ENCODE assay signal across 17 mouse cellular contexts in genomic region chr3:83589127-83589526, GRCm38 (mm10).
DNase-seq lines count a peak whose midpoint lies in the region; ATAC-seq and TF ChIP-seq lines count a peak whose summit lies in the region.
"Had no signal": no experiment of that assay in that cellular context is flagged by ENCODE, and none has a peak within 500 bp of the region (broad histone marks: within the 10 kb centered on the region; RNA-seq: fewer than 3 reads in every experiment).

No protein-coding gene starts in this region.

- no peak overlapping the region for H3K9ac ChIP-seq in midbrain, embryonic 12.5 days (replicated peaks)
- H3K9ac ChIP-seq in midbrain, embryonic 16.5 days (ENCODE audit: low read depth, low read length) = no peak overlapping the region
- no peak overlapping the region for H3K9ac ChIP-seq in hindbrain, embryonic 11.5 days (ENCODE audit: low read depth, low read length)
- H3K9ac ChIP-seq: embryonic facial prominence, embryonic 15.5 days; heart, embryonic 15.5 days; limb, embryonic 13.5 days had no signal

- no peak overlapping the region for H3K4me3 ChIP-seq in midbrain, embryonic 12.5 days
- H3K4me3 ChIP-seq in midbrain, embryonic 16.5 days (ENCODE audit: low read depth, low read length) = no peak overlapping the region
- no peak overlapping the region for H3K4me3 ChIP-seq in hindbrain, embryonic 11.5 days (ENCODE audit: low read depth, low read length)
- H3K4me3 ChIP-seq in kidney, adult 2 months (ENCODE audit: insufficient read depth, low read depth, low read length) = no peak overlapping the region
- H3K4me3 ChIP-seq: embryonic facial prominence, embryonic 15.5 days; heart, embryonic 15.5 days; limb, embryonic 13.5 days had no signal

- 24% methylated on average over 8 of the region's 8 CpGs for WGBS in midbrain, embryonic 12.5 days
- 27% methylated on average over 8 of the region's 8 CpGs for WGBS in midbrain, embryonic 16.5 days
- WGBS in hindbrain, embryonic 11.5 days = 19% methylated on average over 8 of the region's 8 CpGs
- WGBS in kidney, adult 2 months = 40% methylated on average over 8 of the region's 8 CpGs

- no peak for TF ChIP-seq POLR2A in kidney, adult 2 months (IDR thresholded peaks at IDR 0.05; ENCODE audit: low read depth, low read length)

- no peaks in the 10 kb centered on the region for H3K4me1 ChIP-seq in midbrain, embryonic 12.5 days
- peaks cover 4% of the 10 kb centered on the region; the same call in 1 of the 2 replicates for H3K4me1 ChIP-seq in midbrain, embryonic 16.5 days (ENCODE audit: control insufficient read depth, insufficient read depth, low read length)
- H3K4me1 ChIP-seq in hindbrain, embryonic 11.5 days (replicated peaks; ENCODE audit: control insufficient read depth, insufficient read depth, low read length) = no peaks in the 10 kb centered on the region
- H3K4me1 ChIP-seq in kidney, adult 2 months (ENCODE audit: control insufficient read depth, insufficient read depth, low read length) = no peaks in the 10 kb centered on the region
- H3K4me1 ChIP-seq: embryonic facial prominence, embryonic 15.5 days; heart, embryonic 15.5 days had no signal

- DNase-seq in embryo, embryonic 10 days (ENCODE audit: low spot score) = peak; percentile 38
- DNase-seq in hindbrain, embryonic 11.5 days (ENCODE audit: low spot score) = peak; percentile 61
- DNase-seq in retina, embryonic 14.5 days (ENCODE audit: low spot score) = peak; percentile 63
- no peak for DNase-seq in right cerebral cortex, adult 18-20 months
- DNase-seq in kidney, adult 2 months = no peak
- DNase-seq in right cerebral cortex, postnatal 25 days = no peak
- DNase-seq: adrenal gland, postnatal 36 days; cerebellum, postnatal 14 days; kidney, postnatal 25 days; lung, postnatal 4 days had no signal

- peak; percentile 69; the same call in 1 of the 2 replicates for ATAC-seq in midbrain, embryonic 12.5 days (ENCODE audit: low FRiP score, low read depth)
- ATAC-seq in midbrain, embryonic 16.5 days = no peak
- ATAC-seq in hindbrain, embryonic 11.5 days (ENCODE audit: low FRiP score) = peak; percentile 77
- ATAC-seq: CD4-positive, CD25-positive, alpha-beta regulatory T cell, adult 4 months; inflammation-experienced regulatory T-cells, adult 6 months had no signal

- H3K36me3 ChIP-seq in midbrain, embryonic 12.5 days = no peaks in the 10 kb centered on the region
- H3K36me3 ChIP-seq in midbrain, embryonic 16.5 days (ENCODE audit: control insufficient read depth, insufficient read depth, low read length) = no peaks in the 10 kb centered on the region
- no peaks in the 10 kb centered on the region for H3K36me3 ChIP-seq in hindbrain, embryonic 11.5 days (ENCODE audit: control insufficient read depth, insufficient read depth, low read length)
- no peaks in the 10 kb centered on the region for H3K36me3 ChIP-seq in kidney, adult 2 months (ENCODE audit: control insufficient read depth, insufficient read depth, low read length)
- H3K36me3 ChIP-seq: embryonic facial prominence, embryonic 15.5 days; heart, embryonic 15.5 days; limb, embryonic 13.5 days had no signal

- H3K4me2 ChIP-seq in midbrain, embryonic 12.5 days (replicated peaks) = peak overlapping the region; percentile 32
- H3K4me2 ChIP-seq in midbrain, embryonic 16.5 days (ENCODE audit: low read length) = no peak overlapping the region
- no peak overlapping the region; the same call in 1 of the 2 replicates for H3K4me2 ChIP-seq in hindbrain, embryonic 11.5 days (replicated peaks; ENCODE audit: low read depth, low read length)
- H3K4me2 ChIP-seq: embryonic facial prominence, embryonic 15.5 days; heart, embryonic 15.5 days; limb, embryonic 13.5 days had no signal

- H3K9me3 ChIP-seq in midbrain, embryonic 12.5 days = peaks cover 4% of the 10 kb centered on the region; the same call in 1 of the 2 replicates
- no peaks in the 10 kb centered on the region for H3K9me3 ChIP-seq in midbrain, embryonic 16.5 days (replicated peaks; ENCODE audit: control insufficient read depth, low read length, poor library complexity, severe bottlenecking)
- H3K9me3 ChIP-seq in hindbrain, embryonic 11.5 days (ENCODE audit: control insufficient read depth, low read length) = no peaks in the 10 kb centered on the region
- H3K9me3 ChIP-seq: embryonic facial prominence, embryonic 15.5 days; heart, embryonic 15.5 days had no signal

- no peak overlapping the region for H3K27ac ChIP-seq in midbrain, embryonic 12.5 days (replicated peaks)
- H3K27ac ChIP-seq in midbrain, embryonic 16.5 days (ENCODE audit: low read length) = no peak overlapping the region
- H3K27ac ChIP-seq in hindbrain, embryonic 11.5 days (ENCODE audit: low read depth, low read length) = no peak overlapping the region
- no peak overlapping the region for H3K27ac ChIP-seq in kidney, adult 2 months (ENCODE audit: insufficient read depth, low read depth, low read length)
- H3K27ac ChIP-seq: embryonic facial prominence, embryonic 15.5 days; heart, embryonic 15.5 days; limb, embryonic 13.5 days had no signal

- H3K27me3 ChIP-seq in midbrain, embryonic 12.5 days = peaks cover 5% of the 10 kb centered on the region
- H3K27me3 ChIP-seq in midbrain, embryonic 16.5 days (ENCODE audit: control insufficient read depth, insufficient read depth, low read depth, low read length) = no peaks in the 10 kb centered on the region
- peaks cover 2% of the 10 kb centered on the region; the same call in 1 of the 2 replicates for H3K27me3 ChIP-seq in hindbrain, embryonic 11.5 days (ENCODE audit: control insufficient read depth, insufficient read depth, low read length)
- no peaks in the 10 kb centered on the region; the same call in 1 of the 2 replicates for H3K27me3 ChIP-seq in kidney, adult 2 months (replicated peaks; ENCODE audit: control insufficient read depth, insufficient read depth, low read length)
- H3K27me3 ChIP-seq: embryonic facial prominence, embryonic 15.5 days; heart, embryonic 15.5 days; limb, embryonic 13.5 days had no signal

- TF ChIP-seq CTCF in kidney, adult 2 months (conservative IDR thresholded peaks at IDR 0.05; ENCODE audit: insufficient read depth, insufficient read length, low read depth, low read length) = no peak

Comparison
In these comparisons a context has a peak if more than half of its experiments do, and no peak if none do; other contexts are left out.
1. DNase-seq: peak in embryo, embryonic 10 days (single experiment), hindbrain, embryonic 11.5 days (single experiment) and retina, embryonic 14.5 days (single experiment); none in right cerebral cortex, adult 18-20 months (single experiment), kidney, adult 2 months (single experiment) and right cerebral cortex, postnatal 25 days (single experiment).